3 mouse cellular contexts compared by ENCODE assay signal in the genomic region with DNA sequence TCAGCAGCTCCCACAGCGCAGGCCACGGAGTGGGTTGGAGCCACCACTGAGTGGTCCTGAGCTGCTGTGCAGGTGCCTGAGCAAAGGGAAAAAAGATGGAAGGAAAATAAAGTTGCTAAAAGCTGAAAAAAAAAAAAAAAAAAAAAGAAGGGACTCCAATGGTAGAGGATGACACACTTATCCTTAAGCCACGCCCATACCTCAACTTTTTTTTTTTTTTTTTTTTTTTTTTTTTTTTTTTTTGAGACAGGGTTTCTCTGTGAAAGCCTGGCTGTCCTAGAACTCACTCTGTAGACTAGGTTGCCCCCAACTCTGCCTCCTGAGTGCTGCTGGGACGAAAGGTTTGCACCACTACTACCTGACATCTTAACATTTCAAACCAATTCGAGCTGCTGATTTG.
TF ChIP-seq lines count a peak whose summit lies in the region.

No protein-coding gene starts in this region.

TF ChIP-seq in CH12.LX, 34 proteins besides CTCF, POLR2A, EP300 and RAD21:
- TF ChIP-seq ZNF384 (IDR thresholded peaks at IDR 0.05; ENCODE audit: low read depth, low read length): peak; percentile 84

TF ChIP-seq in ES-E14, 5 proteins besides CTCF, POLR2A, EP300 and RAD21:
- peak; percentile 64; the same call in 1 of the 2 replicates for TF ChIP-seq ZNF384 (IDR thresholded peaks at IDR 0.05; ENCODE audit: low read depth, low read length)
TF ChIP-seq in ES-E14: peak in this region for 1; not testable (repeated sequence) for 4.

TF ChIP-seq in MEL, 35 proteins besides CTCF, POLR2A, EP300 and RAD21:
- peak; percentile 84 for TF ChIP-seq ZNF384 (IDR thresholded peaks at IDR 0.05; ENCODE audit: low read depth, low read length)
